8 mouse cellular contexts compared by ENCODE assay signal in genomic region chr11:59297941-59298340, GRCm38 (mm10). TPM values are rescaled to one million over a fixed set of nuclear protein-coding genes. Genes with fewer than 3 reads are reported as not detected.
DNase-seq lines count a peak whose midpoint lies in the region; ATAC-seq lines count a peak whose summit lies in the region.

No protein-coding gene starts in this region.

- no peaks in the 10 kb centered on the region for H3K36me3 ChIP-seq in hindbrain, embryonic 10.5 days
- H3K36me3 ChIP-seq in hindbrain, embryonic 12.5 days: no peaks in the 10 kb centered on the region
- no peaks in the 10 kb centered on the region for H3K36me3 ChIP-seq in embryonic facial prominence, embryonic 10.5 days (replicated peaks)
- no peaks in the 10 kb centered on the region for H3K36me3 ChIP-seq in stomach, embryonic 16.5 days (ENCODE audit: control insufficient read depth, insufficient read depth, low read length)

- WGBS in hindbrain, embryonic 10.5 days: 23% methylated on average over 7 of the region's 7 CpGs
- WGBS in hindbrain, embryonic 12.5 days: 21% methylated on average over 7 of the region's 7 CpGs
- WGBS in embryonic facial prominence, embryonic 10.5 days: 23% methylated on average over 7 of the region's 7 CpGs
- 17% methylated on average over 7 of the region's 7 CpGs for WGBS in stomach, embryonic 16.5 days

- H3K9ac ChIP-seq in hindbrain, embryonic 12.5 days: no peak overlapping the region
- 0 out of 2 replicates have a peak overlapping the region, but pooled peaks have one; percentile 13 for H3K9ac ChIP-seq in stomach, embryonic 16.5 days (ENCODE audit: low read length)

- peaks cover 77% of the 10 kb centered on the region for H3K27me3 ChIP-seq in hindbrain, embryonic 10.5 days (ENCODE audit: insufficient read depth, poor library complexity, severe bottlenecking)
- peaks cover 53% of the 10 kb centered on the region for H3K27me3 ChIP-seq in hindbrain, embryonic 12.5 days
- H3K27me3 ChIP-seq in embryonic facial prominence, embryonic 10.5 days (replicated peaks; ENCODE audit: low read depth, poor library complexity, severe bottlenecking): peaks cover 86% of the 10 kb centered on the region
- H3K27me3 ChIP-seq in stomach, embryonic 16.5 days (ENCODE audit: control insufficient read depth, insufficient read depth, low read length): peaks cover 31% of the 10 kb centered on the region

- no peak overlapping the region for H3K4me2 ChIP-seq in hindbrain, embryonic 12.5 days (replicated peaks)
- no peak overlapping the region for H3K4me2 ChIP-seq in stomach, embryonic 16.5 days (ENCODE audit: low read depth, low read length)

- H3K27ac ChIP-seq in hindbrain, embryonic 10.5 days: no peak overlapping the region
- no peak overlapping the region for H3K27ac ChIP-seq in hindbrain, embryonic 12.5 days
- H3K27ac ChIP-seq in embryonic facial prominence, embryonic 10.5 days (replicated peaks): no peak overlapping the region
- no peak overlapping the region for H3K27ac ChIP-seq in stomach, embryonic 16.5 days (ENCODE audit: low read length)

- no peak for ATAC-seq in hindbrain, embryonic 12.5 days (ENCODE audit: low FRiP score)
- no peak for ATAC-seq in stomach, embryonic 16.5 days (ENCODE audit: insufficient read depth, low FRiP score)

- DNase-seq in hindbrain, embryonic 10.5 days (ENCODE audit: low spot score): peak; percentile 53
- DNase-seq in 3T3-L1 (ENCODE audit: low read depth, low spot score): peak; percentile 78
- peak; percentile 22 for DNase-seq in MEL-GATA-1-ER (ENCODE audit: extremely low read depth, low read depth)
- DNase-seq in embryonic facial prominence, embryonic 10.5 days (ENCODE audit: low spot score): peak; percentile 51
- DNase-seq in left cerebral cortex, postnatal 4 days: peak; percentile 64
- DNase-seq in spleen, adult 18-20 months: no peak

- peaks cover 9% of the 10 kb centered on the region; the same call in 1 of the 2 replicates for H3K4me1 ChIP-seq in hindbrain, embryonic 10.5 days (replicated peaks)
- H3K4me1 ChIP-seq in hindbrain, embryonic 12.5 days: no peaks in the 10 kb centered on the region
- 0 out of 2 replicates have a peak, but pooled peaks cover under 1% of the 10 kb centered on the region for H3K4me1 ChIP-seq in embryonic facial prominence, embryonic 10.5 days
- H3K4me1 ChIP-seq in stomach, embryonic 16.5 days (ENCODE audit: control insufficient read depth, insufficient read depth, low read length): no peaks in the 10 kb centered on the region

- no peak overlapping the region for H3K4me3 ChIP-seq in hindbrain, embryonic 10.5 days
- no peak overlapping the region for H3K4me3 ChIP-seq in hindbrain, embryonic 12.5 days
- no peak overlapping the region for H3K4me3 ChIP-seq in embryonic facial prominence, embryonic 10.5 days
- no peak overlapping the region for H3K4me3 ChIP-seq in stomach, embryonic 16.5 days (replicated peaks; ENCODE audit: low read length)

- intact Hi-C loops in left cerebral cortex, postnatal 4 days (cut with DNase I): loop anchor here (5.0 to 10.0 kb wide), 3 partner anchors 56 to 373 kb away; no protein-coding TSS in a partner anchor

- no peaks in the 10 kb centered on the region for H3K9me3 ChIP-seq in hindbrain, embryonic 10.5 days
- H3K9me3 ChIP-seq in hindbrain, embryonic 12.5 days (replicated peaks): no peaks in the 10 kb centered on the region
- H3K9me3 ChIP-seq in embryonic facial prominence, embryonic 10.5 days: no peaks in the 10 kb centered on the region
- H3K9me3 ChIP-seq in stomach, embryonic 16.5 days (replicated peaks; ENCODE audit: control insufficient read depth, low read length): no peaks in the 10 kb centered on the region

RNA-seq across cellular contexts. Expression of gene Wnt3a, which starts 7.4 kb away (rescaled TPM):
- 14.2 and 18.2 TPM in 2 replicates for polyA plus RNA-seq in hindbrain, embryonic 10.5 days (2016; fragmentation: Nextera tagmentation; extraction: Ambion mirVana)
- polyA plus RNA-seq in hindbrain, embryonic 12.5 days (2016; fragmentation: Nextera tagmentation; extraction: Ambion mirVana): 5.0 and 8.0 TPM in 2 replicates
- 0.77 and 1.7 TPM in 2 replicates for polyA plus RNA-seq in embryonic facial prominence, embryonic 10.5 days (2016; fragmentation: Nextera tagmentation; extraction: Ambion mirVana)
- total RNA-seq in left cerebral cortex, postnatal 4 days (2021): not detected
- 0.23 and 0.62 TPM in 2 replicates for polyA plus RNA-seq in stomach, embryonic 16.5 days (2015; fragmentation: Nextera tagmentation; extraction: Ambion mirVana)

RNA-seq across cellular contexts. Expression of gene Wnt9a, which starts 8.8 kb away (rescaled TPM):
- polyA plus RNA-seq in hindbrain, embryonic 10.5 days (2016; fragmentation: Nextera tagmentation; extraction: Ambion mirVana): 9.8 and 10.7 TPM in 2 replicates
- polyA plus RNA-seq in hindbrain, embryonic 12.5 days (2016; fragmentation: Nextera tagmentation; extraction: Ambion mirVana): 6.1 and 6.9 TPM in 2 replicates
- 2.3 and 2.6 TPM in 2 replicates for polyA plus RNA-seq in embryonic facial prominence, embryonic 10.5 days (2016; fragmentation: Nextera tagmentation; extraction: Ambion mirVana)
- total RNA-seq in left cerebral cortex, postnatal 4 days (2021): 1 to 10 TPM; 3.4 to 4.3 TPM
- 5.6 and 5.8 TPM in 2 replicates for polyA plus RNA-seq in stomach, embryonic 16.5 days (2015; fragmentation: Nextera tagmentation; extraction: Ambion mirVana)

Comparison
In these comparisons a context has a peak if more than half of its experiments do, and no peak if none do; other contexts are left out.
1. DNase-seq: peak in hindbrain, embryonic 10.5 days (single experiment), 3T3-L1 (single experiment), MEL-GATA-1-ER (single experiment), embryonic facial prominence, embryonic 10.5 days (single experiment) and left cerebral cortex, postnatal 4 days (single experiment); none in spleen, adult 18-20 months (0 of 2).